Mouse (Mus musculus) liver, embryonic 13.5 days (tissue): ENCODE measurements around the gene Asgr2. TPM values are rescaled to one million over a fixed set of nuclear protein-coding genes. Genes with fewer than 3 reads are reported as not detected.

Experiments
- ATAC-seq: fragments of 200-750 bp; cut with Nextera tagmentation; 2 replicates; pipeline ENCODE4 v1.8.0; 2017; ENCODE audit warnings: low read depth, mild to moderate bottlenecking, moderate number of reproducible peaks, moderate library complexity
- DNase-seq: peaks from one replicate; pipeline ENCODE4 v3.0.0; 2022
- H3K27ac ChIP-seq: fragments of 300-500 bp; sonication (generic); 2 replicates; pipeline ENCODE4 v1.5.1; 2015; ENCODE audit warnings: moderate library complexity, mild to moderate bottlenecking, inconsistent platforms
- H3K27me3 ChIP-seq: fragments of 300-500 bp; sonication (generic); 2 replicates; pipeline ENCODE4 v1.6.1; 2015; ENCODE audit warnings: mild to moderate bottlenecking, inconsistent platforms
- H3K36me3 ChIP-seq: fragments of 300-500 bp; sonication (generic); 2 replicates; pipeline ENCODE4 v1.6.1; 2015; ENCODE audit warnings: mild to moderate bottlenecking, inconsistent platforms
- H3K4me1 ChIP-seq: fragments of 300-500 bp; sonication (generic); replicated peaks from 2 replicates; pipeline ENCODE4 v1.6.1; 2015; ENCODE audit warnings: inconsistent platforms
- H3K4me2 ChIP-seq: fragments of 300-500 bp; sonication (generic); 2 replicates; pipeline ENCODE4 v1.6.1; 2015; ENCODE audit warnings: inconsistent platforms, mild to moderate bottlenecking, moderate library complexity
- H3K4me3 ChIP-seq: fragments of 300-500 bp; sonication (generic); replicated peaks from 2 replicates; pipeline ENCODE4 v1.5.1; 2015; ENCODE audit warnings: mild to moderate bottlenecking, inconsistent platforms
- H3K9ac ChIP-seq: fragments of 300-500 bp; sonication (generic); 2 replicates; pipeline ENCODE4 v1.6.1; 2015; ENCODE audit warnings: mild to moderate bottlenecking, inconsistent platforms
- H3K9me3 ChIP-seq: fragments of 300-500 bp; sonication (generic); replicated peaks from 2 replicates; pipeline ENCODE4 v1.6.1; 2016; ENCODE audit warnings: inconsistent platforms
- WGBS: fragments of 180-500 bp; shearing (Covaris S2); methylation state at CpG from one replicate; pipeline ENCODE4 v1.1.7; 2015; ENCODE audit not compliant: insufficient replicate concordance; 5-methylcytosine and 5-hydroxymethylcytosine counted together
- polyA plus RNA-seq: library from polyadenylated mRNA; unstranded; fragments of >200 nt; fragmentation: Nextera tagmentation; extraction: Ambion mirVana; gene quantifications from 2 replicates; pipeline ENCODE4 v1.2.1, GENCODE M21; 2015

The Asgr2 gene
- polyA plus RNA-seq, result 5.2 and 5.7 TPM in 2 replicates

- 44% methylated on average over 12 of the region's 12 CpGs for WGBS
- Histone ChIP-seq H3K9ac (no peak within 1 kb of the TSS), H3K4me3 (no peak within 1 kb of the TSS), H3K4me1 (peaks cover 9% of the 10 kb centered on the region), H3K27ac (peak within 1 kb of the TSS; percentile 41; the same call in 1 of the 2 replicates), H3K36me3 (no peaks in the 10 kb centered on the region), H3K27me3 (no peaks in the 10 kb centered on the region), H3K4me2 (peak within 1 kb of the TSS; percentile 28), H3K9me3 (no peaks in the 10 kb centered on the region)
- DNase-seq (no peak), ATAC-seq (peak; percentile 83)
Observed at GRCm38 (mm10) chr11:70091986-70092783, at the start of gene Asgr2. TSS of gene Asgr2 (plus strand) at chr11:70092644.

- DNase-seq (no peak), ATAC-seq (no peak)
- no peak overlapping the region for H3K4me2 ChIP-seq
- H3K36me3 ChIP-seq, result 0 out of 2 replicates have a peak, but pooled peaks cover 6% of the 10 kb centered on the region
- 84% methylated on average over 7 of the region's 7 CpGs for WGBS
- H3K4me3 ChIP-seq, result no peak overlapping the region
- H3K4me1 ChIP-seq, result peaks cover 5% of the 10 kb centered on the region; the same call in 1 of the 2 replicates
- no peak overlapping the region for H3K27ac ChIP-seq
- H3K27me3 ChIP-seq, result no peaks in the 10 kb centered on the region
- no peak overlapping the region for H3K9ac ChIP-seq
- no peaks in the 10 kb centered on the region for H3K9me3 ChIP-seq
Observed at GRCm38 (mm10) chr11:70043665-70044064, 48.8 kb upstream of the Asgr2 start.

- WGBS, result 66% methylated on average over 9 of the region's 9 CpGs
- H3K36me3 ChIP-seq, result 0 out of 2 replicates have a peak, but pooled peaks cover 4% of the 10 kb centered on the region
- ATAC-seq, result no peak
- no peak for DNase-seq
- H3K4me2 ChIP-seq, result no peak overlapping the region
- no peaks in the 10 kb centered on the region for H3K27me3 ChIP-seq
- peaks cover 3% of the 10 kb centered on the region; the same call in 1 of the 2 replicates for H3K4me1 ChIP-seq
- no peak overlapping the region for H3K9ac ChIP-seq
- no peak overlapping the region for H3K4me3 ChIP-seq
- no peaks in the 10 kb centered on the region for H3K9me3 ChIP-seq
- no peak overlapping the region for H3K27ac ChIP-seq
Observed at GRCm38 (mm10) chr11:70045435-70045834, 47.0 kb upstream of the Asgr2 start.

GRCm38 (mm10) chr11:70049366-70049765 is 43.1 kb upstream of the Asgr2 start:
- H3K27ac ChIP-seq, result no peak overlapping the region

GRCm38 (mm10) chr11:70049816-70050215 is 42.6 kb upstream of the Asgr2 start:
- WGBS, result 53% methylated on average over 10 of the region's 10 CpGs
- H3K9ac ChIP-seq, result no peak overlapping the region
- no peak for DNase-seq

More at GRCm38 (mm10) chr11:70049366-70049765, 43.1 kb upstream of the Asgr2 start:
- H3K4me1 ChIP-seq, result peaks cover 5% of the 10 kb centered on the region
- no peak overlapping the region for H3K4me2 ChIP-seq
- H3K27me3 ChIP-seq, result no peaks in the 10 kb centered on the region
- no peak for DNase-seq
- no peak overlapping the region for H3K9ac ChIP-seq
- no peak overlapping the region for H3K4me3 ChIP-seq
- 65% methylated on average over 6 of the region's 6 CpGs for WGBS
- no peaks in the 10 kb centered on the region for H3K9me3 ChIP-seq
- H3K36me3 ChIP-seq, result 0 out of 2 replicates have a peak, but pooled peaks cover 2% of the 10 kb centered on the region
- no peak for ATAC-seq

GRCm38 (mm10) chr11:70053156-70053555 is 39.3 kb upstream of the Asgr2 start:
- DNase-seq (no peak), ATAC-seq (no peak)
- H3K4me2 ChIP-seq, result no peak overlapping the region
- peaks cover 11% of the 10 kb centered on the region for H3K4me1 ChIP-seq
- no peaks in the 10 kb centered on the region for H3K27me3 ChIP-seq
- no peaks in the 10 kb centered on the region for H3K9me3 ChIP-seq
- no peak overlapping the region for H3K4me3 ChIP-seq
- H3K9ac ChIP-seq, result no peak overlapping the region
- no peak overlapping the region for H3K27ac ChIP-seq
- whole genome bisulfite sequencing, result 62% methylated on average over 7 of the region's 7 CpGs
- no peaks in the 10 kb centered on the region for H3K36me3 ChIP-seq

More at GRCm38 (mm10) chr11:70049816-70050215, 42.6 kb upstream of the Asgr2 start:
- Histone ChIP-seq H3K4me2 (no peak overlapping the region), H3K9me3 (no peaks in the 10 kb centered on the region), H3K4me1 (peaks cover 5% of the 10 kb centered on the region), H3K27ac (no peak overlapping the region), H3K4me3 (no peak overlapping the region), H3K27me3 (no peaks in the 10 kb centered on the region), H3K36me3 (no peaks in the 10 kb centered on the region)
- no peak for ATAC-seq

GRCm38 (mm10) chr11:70053898-70054570 is 38.4 kb upstream of the Asgr2 start, which contains the start of gene Asgr1:
TSS of gene Asgr1 (plus strand) at chr11:70054085.
- 69% methylated on average over 10 of the region's 10 CpGs for WGBS
- Histone ChIP-seq H3K9ac (no peak within 1 kb of the TSS), H3K36me3 (no peaks in the 10 kb centered on the region), H3K4me2 (no peak within 1 kb of the TSS), H3K4me1 (peaks cover 11% of the 10 kb centered on the region), H3K9me3 (no peaks in the 10 kb centered on the region), H3K27ac (no peak within 1 kb of the TSS), H3K27me3 (no peaks in the 10 kb centered on the region), H3K4me3 (no peak within 1 kb of the TSS)
- no peak for DNase-seq
- ATAC-seq, result peak; percentile 43

- Histone ChIP-seq H3K4me3 (no peak overlapping the region), H3K9me3 (no peaks in the 10 kb centered on the region), H3K27ac (no peak overlapping the region), H3K4me2 (peak overlapping the region; percentile 34), H3K36me3 (no peaks in the 10 kb centered on the region), H3K4me1 (peaks cover 11% of the 10 kb centered on the region), H3K9ac (no peak overlapping the region), H3K27me3 (no peaks in the 10 kb centered on the region)
- 27% methylated on average over 17 of the region's 18 CpGs for WGBS
- ATAC-seq (peak; percentile 37), DNase-seq (peak; percentile 61)
Observed at GRCm38 (mm10) chr11:70055618-70056214, 36.7 kb upstream of the Asgr2 start.

- ATAC-seq (no peak), DNase-seq (no peak)
- Histone ChIP-seq H3K4me3 (no peak overlapping the region), H3K36me3 (no peaks in the 10 kb centered on the region), H3K4me1 (peaks cover 11% of the 10 kb centered on the region), H3K9me3 (no peaks in the 10 kb centered on the region), H3K4me2 (no peak overlapping the region), H3K9ac (no peak overlapping the region), H3K27me3 (no peaks in the 10 kb centered on the region), H3K27ac (no peak overlapping the region)
- WGBS, result 81% methylated on average over 9 of the region's 9 CpGs
Observed at GRCm38 (mm10) chr11:70057805-70058204, 34.6 kb upstream of the Asgr2 start.

- DNase-seq (no peak), ATAC-seq (no peak)
- Histone ChIP-seq H3K4me1 (peaks cover 6% of the 10 kb centered on the region), H3K4me3 (no peak overlapping the region), H3K27ac (no peak overlapping the region), H3K36me3 (no peaks in the 10 kb centered on the region), H3K27me3 (no peaks in the 10 kb centered on the region), H3K9ac (no peak overlapping the region), H3K4me2 (no peak overlapping the region), H3K9me3 (no peaks in the 10 kb centered on the region)
- WGBS, result 44% methylated on average over 6 of the region's 6 CpGs
Observed at GRCm38 (mm10) chr11:70059930-70060329, 32.5 kb upstream of the Asgr2 start.

- H3K27ac ChIP-seq, result no peak overlapping the region
- 0 out of 2 replicates have a peak, but pooled peaks cover 2% of the 10 kb centered on the region for H3K4me1 ChIP-seq
- no peaks in the 10 kb centered on the region for H3K36me3 ChIP-seq
- DNase-seq (no peak), ATAC-seq (no peak)
- 49% methylated on average over 3 of the region's 3 CpGs for whole genome bisulfite sequencing
- H3K27me3 ChIP-seq, result no peaks in the 10 kb centered on the region
- H3K4me2 ChIP-seq, result no peak overlapping the region
- H3K4me3 ChIP-seq, result no peak overlapping the region
- no peak overlapping the region for H3K9ac ChIP-seq
- H3K9me3 ChIP-seq, result no peaks in the 10 kb centered on the region
Observed at GRCm38 (mm10) chr11:70063053-70063452, 29.4 kb upstream of the Asgr2 start.
